Mouse (Mus musculus) forebrain, embryonic 16.5 days (tissue): ENCODE results near the gene Adam22. TPM values are rescaled to one million over a fixed set of nuclear protein-coding genes. Genes with fewer than 3 reads are reported as not detected.
A peak's percentile ranks its signal among the peaks of the same experiment; 100 is the strongest.
"Not testable (repeated sequence)": the region's sequence is repeated elsewhere in the genome, so short reads cannot be mapped to it uniquely, and the experiment has no call there.

Source experiments
- ATAC-seq: fragments of 200-750 bp; cut with Nextera tagmentation; 2 replicates; pipeline ENCODE4 v1.8.0; 2017; ENCODE audit warnings: mild to moderate bottlenecking, moderate library complexity
- H3K27ac ChIP-seq: fragments of 300-500 bp; sonication (generic); 2 replicates; pipeline ENCODE4 v1.5.1; 2014; ENCODE audit warnings: low read length, control low read depth
- H3K27me3 ChIP-seq: fragments of 300-500 bp; sonication (generic); replicated peaks from 2 replicates; pipeline ENCODE4 v1.6.1; 2014; ENCODE audit warnings: low read length; ENCODE audit not compliant: control insufficient read depth, insufficient read depth
- H3K36me3 ChIP-seq: fragments of 300-500 bp; sonication (generic); 2 replicates; pipeline ENCODE4 v1.6.1; 2014; ENCODE audit not compliant: control insufficient read depth, insufficient read depth
- H3K4me1 ChIP-seq: fragments of 300-500 bp; sonication (generic); replicated peaks from 2 replicates; pipeline ENCODE4 v1.6.1; 2014; ENCODE audit warnings: low read length; ENCODE audit not compliant: control insufficient read depth, insufficient read depth
- H3K4me2 ChIP-seq: fragments of 300-500 bp; sonication (generic); 2 replicates; pipeline ENCODE4 v1.6.1; 2014; ENCODE audit warnings: mild to moderate bottlenecking, low read length, control low read depth
- H3K4me3 ChIP-seq: fragments of 300-500 bp; sonication (generic); replicated peaks from 2 replicates; pipeline ENCODE4 v1.5.1; 2014; ENCODE audit warnings: mild to moderate bottlenecking, low read length, control low read depth
- H3K9ac ChIP-seq: fragments of 300-500 bp; sonication (generic); replicated peaks from 2 replicates; pipeline ENCODE4 v1.6.1; 2014; ENCODE audit warnings: low read depth, low read length, control low read depth
- H3K9me3 ChIP-seq: fragments of 300-500 bp; sonication (generic); 2 replicates; pipeline ENCODE4 v1.6.1; 2016; ENCODE audit warnings: low read length; ENCODE audit not compliant: control insufficient read depth
- WGBS: fragments of 180-500 bp; shearing (Covaris S2); extraction: QIAGEN DNeasy Blood & Tissue Kit; methylation state at CpG from one replicate; pipeline ENCODE4 v1.1.7; 2014; 5-methylcytosine and 5-hydroxymethylcytosine counted together
- polyA plus RNA-seq: library from polyadenylated mRNA; unstranded; fragments of >200 nt; fragmentation: Nextera tagmentation; extraction: Ambion mirVana; gene quantifications from 2 replicates; pipeline ENCODE4 v1.2.1, GENCODE M21; 2015

Adam22 gene
- polyA plus RNA-seq, 1 experiment from 2014 or later: 49.6 TPM

DNA sequence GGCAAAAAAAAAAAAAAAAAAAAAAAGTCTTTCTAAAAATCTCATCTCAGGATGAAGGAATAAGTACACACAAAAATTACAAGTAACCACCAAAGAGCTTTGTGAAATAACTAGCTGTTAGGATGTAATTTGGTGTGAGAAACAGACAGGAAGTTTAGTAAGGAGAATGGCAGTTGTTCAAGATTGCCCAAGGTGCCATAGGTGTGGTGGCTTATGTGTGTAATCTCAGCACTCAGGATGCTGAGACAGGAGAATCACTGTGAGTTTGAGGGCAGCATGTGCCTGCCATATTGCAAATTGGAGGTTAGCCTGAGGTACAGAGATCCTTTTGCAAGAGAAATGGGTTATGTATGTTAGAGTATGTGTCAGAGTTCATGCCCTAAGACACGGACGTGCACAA, 305.5 kb downstream of the Adam22 start:
- 86% methylated on average over 2 of the region's 2 CpGs for WGBS
- Histone ChIP-seq H3K27ac (no peak overlapping the region), H3K36me3 (peaks cover 20% of the 10 kb centered on the region), H3K27me3 (no peaks in the 10 kb centered on the region), H3K9me3 (no peaks in the 10 kb centered on the region), H3K9ac (no peak overlapping the region), H3K4me2 (no peak overlapping the region), H3K4me3 (no peak overlapping the region), H3K4me1 (peaks cover 1% of the 10 kb centered on the region)
- ATAC-seq: no peak

DNA sequence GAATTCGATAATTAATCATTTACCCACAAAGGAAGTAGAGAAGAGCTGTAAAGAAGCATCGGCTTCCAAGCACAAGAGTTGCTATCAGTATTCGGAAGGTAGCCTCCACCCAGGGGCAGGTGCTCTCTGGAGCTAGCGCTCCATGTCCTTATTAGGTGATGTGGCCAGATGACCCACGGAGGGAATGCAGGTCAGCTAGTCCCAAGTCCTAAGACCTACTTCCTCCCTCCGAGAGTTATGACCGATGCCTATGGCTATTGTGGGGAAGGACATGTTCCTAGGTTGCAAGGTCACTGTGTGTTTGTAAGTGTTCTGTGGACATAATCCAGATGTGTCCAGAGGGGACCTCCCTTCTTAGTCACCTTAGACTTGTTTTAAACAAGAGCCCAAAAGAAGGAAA, 309.9 kb downstream of the Adam22 start:
- H3K4me2 ChIP-seq: no peak overlapping the region
- peaks cover 5% of the 10 kb centered on the region; the same call in 1 of the 2 replicates for H3K36me3 ChIP-seq
- H3K9me3 ChIP-seq: no peaks in the 10 kb centered on the region
- no peaks in the 10 kb centered on the region for H3K27me3 ChIP-seq
- H3K27ac ChIP-seq: no peak overlapping the region
- ATAC-seq: no peak
- H3K4me1 ChIP-seq: peaks cover 14% of the 10 kb centered on the region
- H3K4me3 ChIP-seq: no peak overlapping the region
- no peak overlapping the region for H3K9ac ChIP-seq
- WGBS: 91% methylated on average over 7 of the region's 7 CpGs

DNA sequence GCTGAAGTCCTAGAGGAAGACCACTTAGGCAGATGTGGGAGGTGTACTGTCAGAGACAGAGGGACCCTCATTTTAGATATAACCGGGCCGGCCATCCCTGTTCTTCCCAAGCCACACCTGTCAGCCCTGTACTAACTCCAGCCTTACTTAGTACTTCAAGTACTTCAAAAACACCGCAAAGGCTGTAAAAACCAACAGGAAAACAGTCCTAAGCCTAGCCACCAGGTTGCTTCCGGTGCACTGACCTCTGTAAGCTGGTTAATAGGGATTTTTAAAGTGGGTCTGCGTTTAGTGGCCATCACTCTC, 311.0 kb downstream of the Adam22 start:
- H3K27ac ChIP-seq: no peak overlapping the region
- no peak for ATAC-seq

DNA sequence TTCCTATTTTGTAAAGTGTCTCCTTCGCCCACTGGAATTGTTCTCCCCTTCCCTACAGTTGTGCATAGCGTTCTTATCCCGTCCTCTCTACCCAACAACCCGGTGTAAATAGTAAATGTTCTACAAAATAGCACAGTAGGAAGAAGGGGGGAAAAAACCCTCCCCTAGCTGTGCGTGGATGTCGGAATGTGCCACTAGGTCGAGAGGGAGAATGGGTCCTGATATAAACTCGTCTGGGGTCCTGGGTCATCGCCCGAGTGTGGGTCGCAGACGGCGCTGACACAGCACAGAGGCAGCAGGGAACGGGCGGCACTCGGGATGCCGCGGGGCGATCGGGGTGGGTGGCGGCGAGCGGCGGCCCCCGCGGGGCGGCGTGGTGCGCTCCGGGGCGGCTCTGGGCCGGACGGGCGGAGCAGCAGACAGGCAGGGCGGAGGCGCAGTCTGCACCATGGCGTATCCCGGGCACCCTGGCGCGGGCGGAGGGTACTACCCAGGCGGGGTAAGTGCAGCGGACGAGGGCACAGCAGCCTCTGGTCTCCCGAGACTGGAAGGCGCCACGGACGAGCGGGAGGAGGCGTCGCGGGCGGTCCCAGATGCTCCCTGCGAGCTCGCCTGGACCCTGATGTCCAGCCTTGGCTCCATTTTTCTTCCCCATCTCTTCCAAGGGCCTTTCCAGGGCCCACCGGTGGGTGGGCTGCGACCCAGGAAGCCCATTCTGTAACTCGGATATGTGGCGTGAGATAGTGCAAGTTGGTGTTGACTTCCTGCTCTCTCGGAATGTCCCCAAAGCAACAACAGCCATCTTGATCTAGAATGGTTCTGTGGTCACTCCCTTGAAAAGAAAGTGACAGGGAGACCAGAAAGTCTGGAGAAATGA, 311.6 kb downstream of the Adam22 start:
- H3K4me1 ChIP-seq: peaks cover 14% of the 10 kb centered on the region
- H3K4me2 ChIP-seq: peak overlapping the region; percentile 60
- no peaks in the 10 kb centered on the region for H3K27me3 ChIP-seq
- H3K4me3 ChIP-seq: peak overlapping the region; percentile 75
- WGBS: under 1% methylated on average over 56 of the region's 60 CpGs
- peak overlapping the region; percentile 68 for H3K27ac ChIP-seq
- peak; percentile 99 for ATAC-seq
- H3K9ac ChIP-seq: peak overlapping the region; percentile 93
- H3K36me3 ChIP-seq: peaks cover 5% of the 10 kb centered on the region; the same call in 1 of the 2 replicates
- no peaks in the 10 kb centered on the region for H3K9me3 ChIP-seq

More for the DNA sequence above, 311.0 kb downstream of the Adam22 start:
- H3K9ac ChIP-seq: peak overlapping the region; percentile 93
- peaks cover 14% of the 10 kb centered on the region for H3K4me1 ChIP-seq
- H3K27me3 ChIP-seq: no peaks in the 10 kb centered on the region
- peaks cover 5% of the 10 kb centered on the region; the same call in 1 of the 2 replicates for H3K36me3 ChIP-seq
- no peaks in the 10 kb centered on the region for H3K9me3 ChIP-seq
- H3K4me3 ChIP-seq: peak overlapping the region; percentile 75
- 67% methylated on average over 5 of the region's 5 CpGs for WGBS
- peak overlapping the region; percentile 60 for H3K4me2 ChIP-seq

DNA sequence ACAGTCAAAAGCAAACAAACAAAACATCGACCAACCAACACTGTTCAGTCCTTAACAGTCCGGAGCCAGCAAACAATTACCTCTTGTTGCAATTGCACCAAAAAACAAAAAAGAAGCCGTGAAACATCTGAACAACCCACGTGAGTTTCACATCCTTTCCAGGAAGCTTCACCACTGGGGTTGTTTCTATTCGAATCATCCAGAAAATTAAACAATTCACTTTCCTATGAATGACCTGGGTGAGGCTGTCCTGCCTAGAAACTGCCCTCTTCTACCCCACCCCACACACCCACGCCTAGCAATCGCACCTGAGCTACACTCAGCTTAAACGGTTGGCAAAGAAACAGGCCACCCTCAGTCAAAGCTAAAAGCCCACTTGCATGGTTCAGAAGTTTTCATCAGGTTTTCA, 312.2 kb downstream of the Adam22 start:
- Histone ChIP-seq H3K4me2 (peak overlapping the region; percentile 60), H3K27me3 (no peaks in the 10 kb centered on the region), H3K4me1 (peaks cover 14% of the 10 kb centered on the region), H3K4me3 (peak overlapping the region; percentile 75), H3K27ac (no peak overlapping the region), H3K36me3 (peaks cover 5% of the 10 kb centered on the region; the same call in 1 of the 2 replicates), H3K9ac (no peak overlapping the region; the same call in 1 of the 2 replicates), H3K9me3 (no peaks in the 10 kb centered on the region)
- WGBS: 23% methylated on average over 8 of the region's 8 CpGs
- ATAC-seq: peak; percentile 15

DNA sequence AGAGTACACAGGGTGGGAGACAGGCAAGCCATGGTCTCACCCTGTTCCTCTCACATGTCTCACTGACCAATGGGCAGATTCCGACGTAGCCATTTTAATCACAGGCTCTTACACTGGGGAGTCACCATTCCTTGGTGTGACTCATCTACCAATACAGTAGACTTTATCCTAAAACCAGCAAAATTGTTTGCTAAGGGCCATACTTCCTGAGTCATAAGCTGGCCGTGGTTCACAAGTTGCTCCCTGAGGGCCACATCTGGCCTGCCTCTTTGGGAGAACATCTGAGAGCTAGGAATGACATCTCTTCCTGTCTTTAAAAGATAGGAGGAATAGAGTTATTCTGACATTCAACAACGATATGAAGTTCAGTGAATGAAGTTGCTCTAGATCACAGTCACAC, 314.1 kb downstream of the Adam22 start:
- Histone ChIP-seq H3K4me2 (no peak overlapping the region), H3K4me3 (no peak overlapping the region), H3K36me3 (no peaks in the 10 kb centered on the region), H3K4me1 (peaks cover 14% of the 10 kb centered on the region), H3K27me3 (no peaks in the 10 kb centered on the region), H3K27ac (no peak overlapping the region), H3K9me3 (no peaks in the 10 kb centered on the region), H3K9ac (no peak overlapping the region)
- 95% methylated on average over 4 of the region's 4 CpGs for WGBS
- no peak for ATAC-seq

DNA sequence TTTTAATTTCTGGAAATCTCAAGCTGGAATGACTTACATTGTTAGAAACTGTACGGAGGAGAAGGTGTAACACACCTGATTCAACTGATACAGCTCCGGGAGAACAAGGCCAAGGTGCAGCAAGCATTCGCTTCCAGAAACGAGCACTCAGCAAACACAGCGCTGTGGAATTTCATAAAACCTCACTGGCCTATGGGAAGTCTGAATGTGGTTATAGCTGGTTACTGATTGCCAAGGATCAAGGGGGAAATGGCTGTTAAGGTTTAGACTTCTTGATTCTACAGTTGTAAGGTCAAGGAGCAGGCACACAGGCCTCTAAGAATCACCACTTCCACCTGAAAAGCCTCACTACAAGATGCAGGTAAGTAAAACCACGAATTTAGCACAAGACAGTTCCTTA, 322.1 kb downstream of the Adam22 start, which contains the start of gene Sri:
Sri (plus strand) TSS at position 224 of the 400 bp plus-strand sequence.
- Histone ChIP-seq H3K27ac (no peak within 1 kb of the TSS), H3K36me3 (no peaks in the 10 kb centered on the region), H3K27me3 (no peaks in the 10 kb centered on the region), H3K4me1 (no peaks in the 10 kb centered on the region), H3K4me3 (no peak within 1 kb of the TSS), H3K9me3 (no peaks in the 10 kb centered on the region), H3K9ac (no peak within 1 kb of the TSS), H3K4me2 (no peak within 1 kb of the TSS)
- no peak for ATAC-seq
- 83% methylated on average over 6 of the region's 6 CpGs for WGBS

DNA sequence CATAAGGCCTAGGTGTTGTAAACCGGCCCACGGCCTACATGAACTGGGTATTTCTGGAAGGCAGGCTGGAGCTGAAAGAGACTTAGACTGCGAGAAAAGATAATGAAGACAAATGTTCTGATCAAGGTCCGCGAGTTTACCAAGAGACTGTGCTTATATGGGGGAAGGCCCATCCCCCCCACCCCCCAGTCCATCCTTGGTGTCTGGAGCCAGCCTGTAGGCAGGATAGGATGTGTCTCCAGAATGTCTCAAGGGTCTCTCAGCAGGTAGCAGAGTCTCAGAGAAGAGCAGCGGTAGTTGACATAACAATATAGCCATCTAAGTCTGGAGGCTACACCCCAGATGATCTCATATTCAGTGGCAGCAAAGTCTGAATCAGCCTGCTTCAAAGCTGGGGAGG, 333.4 kb downstream of the Adam22 start:
- 91% methylated on average over 6 of the region's 6 CpGs for WGBS
- not testable (repeated sequence) for H3K36me3 ChIP-seq, H3K9ac ChIP-seq, H3K27ac ChIP-seq, H3K27me3 ChIP-seq, H3K4me1 ChIP-seq, H3K4me3 ChIP-seq, H3K4me2 ChIP-seq, ATAC-seq, H3K9me3 ChIP-seq
